Mouse (Mus musculus) activated CD4-positive, CD25-positive, alpha-beta regulatory T cell, adult 4 months (primary cell): Measurements from ENCODE around the gene Defb25. TPM values are rescaled to one million over a fixed set of nuclear protein-coding genes. Genes with fewer than 3 reads are reported as not detected.

Experiments
- ATAC-seq: one replicate; pipeline ENCODE4 v1.8.0; 2017
- polyA plus RNA-seq, 2 experiments: library from polyadenylated mRNA; unstranded; fragments of 100-300 nt; shearing (Covaris generic); gene quantifications; one replicate each; pipeline ENCODE4 v1.2.1; 2017

Defb25 gene
- polyA plus RNA-seq, 2 experiments from 2014 or later: not detected

- ATAC-seq: no peak
Measured at GRCm38 (mm10) chr2:152626774-152627591, 4.1 kb upstream of the Defb25 start, which contains the start of gene Rem1. TSS of gene Rem1 (plus strand) at chr2:152626951.

GRCm38 (mm10) chr2:152625256-152625655 is 2.4 kb upstream of the Defb25 start:
- ATAC-seq: no peak

DNA sequence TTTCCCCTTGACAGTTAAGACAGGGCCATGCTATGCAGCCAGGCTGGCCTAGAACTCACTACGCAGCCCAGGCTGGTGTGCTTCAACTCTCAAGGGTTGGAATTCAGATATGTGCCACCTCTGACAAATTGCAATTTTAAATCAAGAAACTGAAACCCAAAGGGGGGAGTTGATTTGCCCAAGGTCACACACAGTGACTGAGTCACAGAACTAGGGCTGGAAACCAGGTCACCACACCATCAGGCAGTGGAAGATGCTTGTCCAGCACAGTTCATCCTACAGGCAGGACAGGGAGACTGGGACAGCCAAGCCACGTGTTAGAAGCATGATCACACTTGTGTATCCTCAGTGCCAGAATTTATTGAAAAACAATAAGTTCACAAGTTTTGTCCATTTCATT is 1.7 kb upstream of the Defb25 start:
- ATAC-seq: no peak

- no peak for ATAC-seq
Measured at GRCm38 (mm10) chr2:152622151-152622550, 702 bp downstream of the Defb25 start.

DNA sequence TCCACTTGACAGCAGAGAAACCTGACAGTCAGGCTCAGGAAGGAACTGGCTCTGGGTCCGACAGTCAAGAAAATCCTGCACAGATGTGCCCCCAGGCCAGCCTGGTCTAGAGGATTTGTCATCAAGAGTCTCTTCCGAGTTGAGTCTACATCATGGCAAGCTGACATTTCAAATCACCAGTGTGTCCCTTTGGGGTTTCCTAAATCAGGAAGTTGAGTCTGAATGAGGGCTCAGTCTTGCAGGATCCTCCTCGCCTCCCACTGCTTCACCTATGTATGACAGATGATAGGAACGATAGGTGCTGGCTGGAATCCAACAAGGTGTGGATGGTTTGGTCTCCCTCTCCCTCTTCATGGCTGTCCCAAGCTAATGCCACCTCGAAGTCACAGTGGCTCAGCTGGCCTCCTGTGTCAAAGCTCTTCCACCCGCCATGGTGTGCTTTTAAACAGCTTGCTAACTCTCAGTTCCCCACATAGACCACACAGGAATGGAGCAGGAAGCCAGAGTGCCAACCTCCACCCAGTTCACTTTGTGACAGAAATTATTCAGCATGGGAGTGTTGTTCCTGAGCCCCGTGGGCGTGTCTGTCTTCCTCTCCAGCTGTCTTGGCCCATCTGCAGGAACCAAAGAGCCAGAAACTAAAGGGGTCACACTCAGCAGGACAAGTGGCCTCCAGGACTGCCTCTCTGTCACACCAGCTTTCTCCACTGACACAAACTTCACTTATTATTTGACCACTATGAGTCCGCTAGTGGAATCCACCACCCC is 2.3 kb downstream of the Defb25 start:
- ATAC-seq: no peak

GRCm38 (mm10) chr2:152617374-152617773 is 5.5 kb downstream of the Defb25 start:
- no peak for ATAC-seq

DNA sequence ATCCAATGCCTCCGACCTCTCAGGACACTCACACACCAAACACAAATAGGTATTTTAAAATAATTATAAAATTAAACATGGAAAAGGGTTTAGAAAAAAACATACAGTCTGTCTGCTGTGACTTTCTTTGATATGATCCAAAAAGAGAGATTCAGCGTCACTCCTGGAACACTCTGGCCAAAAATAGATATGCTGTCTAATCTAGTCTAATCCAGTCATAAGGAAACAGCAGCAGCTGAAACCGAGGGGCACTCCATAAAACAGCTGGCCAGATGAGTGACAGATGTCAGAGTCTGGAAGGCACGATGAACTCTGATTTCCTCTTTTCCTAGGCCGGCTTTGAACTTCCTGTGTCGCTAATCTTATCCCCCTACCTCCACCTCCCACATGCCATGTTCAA is 6.4 kb downstream of the Defb25 start:
- ATAC-seq: no peak

- peak; percentile 49 for ATAC-seq
Measured at GRCm38 (mm10) chr2:152615563-152615962, 7.3 kb downstream of the Defb25 start.

DNA sequence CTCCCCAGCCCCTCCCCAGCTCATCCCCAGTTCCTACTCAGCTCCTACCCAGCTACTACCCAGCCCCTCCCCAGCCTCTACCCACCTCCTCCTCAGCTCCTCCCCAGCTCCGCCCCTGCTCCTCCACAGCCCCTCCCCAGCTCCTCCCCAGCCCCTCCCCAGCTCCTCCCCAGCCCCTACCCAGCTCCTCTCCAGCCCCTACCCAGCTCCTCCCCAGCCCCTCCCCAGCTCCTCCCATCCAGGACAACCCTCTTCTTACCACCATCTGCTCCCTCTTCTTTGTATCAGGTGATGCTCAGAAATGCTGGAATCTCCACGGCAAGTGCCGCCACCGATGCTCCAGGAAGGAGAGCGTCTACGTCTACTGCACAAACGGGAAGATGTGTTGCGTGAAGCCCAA is 10.7 kb downstream of the Defb25 start:
- no peak for ATAC-seq

GRCm38 (mm10) chr2:152608719-152609118 is 14.1 kb downstream of the Defb25 start:
- no peak for ATAC-seq

DNA sequence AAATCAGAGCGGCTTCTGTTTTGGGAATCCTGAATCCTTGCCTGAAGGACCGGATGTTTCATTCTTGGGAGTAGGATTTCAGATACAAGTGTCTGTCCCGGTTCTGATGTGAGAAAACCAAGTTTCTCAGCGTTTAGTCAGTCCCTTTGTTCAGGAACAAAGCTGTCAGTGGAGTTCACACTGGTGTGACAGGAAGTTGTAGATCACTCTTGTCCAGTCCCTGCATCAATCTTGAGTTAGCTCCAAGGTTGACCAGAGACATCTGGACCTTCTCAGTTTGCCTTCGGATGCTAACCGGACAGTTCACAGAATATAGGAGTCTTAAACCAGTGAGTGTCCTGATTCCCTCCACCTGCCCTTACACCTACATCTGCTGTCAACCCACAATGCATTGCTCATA is 15.1 kb downstream of the Defb25 start:
- no peak for ATAC-seq

- no peak for ATAC-seq
Measured at GRCm38 (mm10) chr2:152604057-152604456, 18.8 kb downstream of the Defb25 start, which contains the start of gene Defb36. TSS of gene Defb36 (plus strand) at chr2:152604327.

- ATAC-seq: no peak
Measured at GRCm38 (mm10) chr2:152601275-152601960, 21.4 kb downstream of the Defb25 start.

GRCm38 (mm10) chr2:152600076-152600475 is 22.8 kb downstream of the Defb25 start:
- no peak for ATAC-seq

DNA sequence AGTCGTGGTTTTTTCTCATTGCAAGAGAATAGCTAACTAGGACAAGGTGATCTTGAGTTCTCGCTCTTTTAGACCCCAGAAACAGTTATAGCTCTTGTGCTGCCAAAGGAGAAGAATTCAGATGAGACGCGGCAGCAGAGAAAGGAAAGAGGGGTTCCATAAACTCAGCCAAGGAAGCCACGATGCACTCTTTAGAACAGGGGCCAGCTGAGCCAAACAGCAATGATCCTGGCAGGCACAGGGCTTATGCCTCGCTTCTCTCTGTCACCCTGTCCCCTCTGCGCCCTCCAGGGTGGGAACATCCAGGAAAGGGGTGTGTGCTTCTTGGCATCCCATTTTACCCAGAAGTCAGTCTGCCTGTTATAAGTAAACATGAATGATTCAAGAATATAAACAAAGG is 23.6 kb downstream of the Defb25 start, which contains the start of gene Defb45:
Gene Defb45 (minus strand): TSS at position 101 of the 400 bp plus-strand sequence.
- no peak for ATAC-seq

- no peak for ATAC-seq
Measured at GRCm38 (mm10) chr2:152589021-152589420, 33.8 kb downstream of the Defb25 start.

GRCm38 (mm10) chr2:152588450-152588849 is 34.4 kb downstream of the Defb25 start:
- ATAC-seq: no peak

GRCm38 (mm10) chr2:152586926-152587560 is 35.8 kb downstream of the Defb25 start:
- no peak for ATAC-seq

DNA sequence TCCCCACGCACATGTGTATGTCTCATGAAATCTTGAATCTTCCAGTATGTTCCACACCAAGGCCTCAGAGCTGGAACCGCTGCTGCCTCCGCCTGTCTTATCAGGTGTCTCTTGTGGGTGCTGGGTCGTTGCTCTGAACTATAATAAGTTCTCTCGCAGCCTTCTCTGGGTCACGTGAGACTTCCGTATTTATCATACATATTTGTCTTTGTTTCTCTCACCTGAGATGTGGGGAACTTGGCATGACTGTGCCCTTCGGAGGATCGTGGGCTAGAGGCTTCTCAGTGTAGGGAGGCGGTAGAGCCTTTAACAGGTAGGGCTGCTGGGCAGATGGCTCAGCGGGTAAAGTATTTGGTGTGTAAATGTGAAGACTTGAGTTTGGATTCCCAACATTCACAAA is 42.2 kb downstream of the Defb25 start:
- ATAC-seq: no peak

DNA sequence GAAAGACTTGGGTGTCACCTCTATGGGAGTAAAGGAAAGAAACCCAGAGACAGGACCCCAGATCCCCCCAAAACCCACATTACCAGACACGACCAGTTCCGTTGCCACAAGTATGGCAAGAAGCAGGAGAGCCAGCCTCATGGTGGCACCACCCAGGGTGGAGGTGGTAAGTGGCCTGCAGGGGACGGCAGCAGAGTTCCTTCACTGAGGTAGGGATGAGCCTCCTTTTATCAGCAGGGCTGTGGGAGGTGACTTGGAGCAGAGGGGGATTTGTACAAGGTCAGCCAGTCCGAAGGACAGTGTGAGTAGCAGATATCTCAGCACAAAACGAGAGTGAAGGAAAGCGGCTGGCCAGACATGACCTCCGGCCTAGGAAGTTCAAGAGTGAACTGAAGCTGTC is 42.7 kb downstream of the Defb25 start, which contains the start of gene Defb19:
Gene Defb19 (minus strand): TSS at position 206 of the 400 bp plus-strand sequence.
- ATAC-seq: no peak

- ATAC-seq: no peak
Measured at GRCm38 (mm10) chr2:152573484-152573883, 49.4 kb downstream of the Defb25 start.
